Mouse (Mus musculus) cerebellum, adult 2 months (tissue): ENCODE measurements around the gene Eif6.

ENCODE experiments used
- CTCF ChIP-seq: fragments of 200-500 bp; IDR thresholded peaks from 2 replicates; pipeline ENCODE4 v1.5.1; 2011; ENCODE audit warnings: low read depth, mild to moderate bottlenecking, control low read depth, low read length, moderate library complexity, borderline replicate concordance; ENCODE audit not compliant: insufficient read depth
- POLR2A ChIP-seq: fragments of 200-500 bp; IDR thresholded peaks from 2 replicates; pipeline ENCODE4 v1.6.1; 2011; ENCODE audit warnings: low read length, control low read depth, borderline replicate concordance; ENCODE audit not compliant: insufficient read depth

GRCm38 (mm10) chr2:155776824-155777687 is 49.7 kb downstream of the Eif6 start:
- no peak for TF ChIP-seq CTCF
- peak; percentile 48; the same call in 1 of the 2 replicates for TF ChIP-seq POLR2A
